Mouse (Mus musculus) kidney, embryonic 15.5 days (tissue): ENCODE results near the gene Cd5l. TPM values are rescaled to one million over a fixed set of nuclear protein-coding genes. Genes with fewer than 3 reads are reported as not detected.
"Not testable (repeated sequence)": the region's sequence is repeated elsewhere in the genome, so short reads cannot be mapped to it uniquely, and the experiment has no call there.

Experiments used
- ATAC-seq: fragments of 200-750 bp; cut with Nextera tagmentation; replicated peaks from 2 replicates; pipeline ENCODE4 v1.8.0; 2017; ENCODE audit warnings: moderate TSS enrichment; ENCODE audit not compliant: low FRiP score
- H3K27ac ChIP-seq: fragments of 300-500 bp; sonication (generic); 2 replicates; pipeline ENCODE4 v1.5.1; 2015; ENCODE audit warnings: mild to moderate bottlenecking, inconsistent platforms
- H3K27me3 ChIP-seq: fragments of 300-500 bp; sonication (generic); 2 replicates; pipeline ENCODE4 v1.6.1; 2015; ENCODE audit warnings: inconsistent platforms
- H3K36me3 ChIP-seq: fragments of 300-500 bp; sonication (generic); 2 replicates; pipeline ENCODE4 v1.6.1; 2015; ENCODE audit warnings: inconsistent platforms
- H3K4me1 ChIP-seq: fragments of 300-500 bp; sonication (generic); 2 replicates; pipeline ENCODE4 v1.6.1; 2015; ENCODE audit warnings: inconsistent platforms
- H3K4me2 ChIP-seq: fragments of 300-500 bp; sonication (generic); 2 replicates; pipeline ENCODE4 v1.6.1; 2015; ENCODE audit warnings: moderate library complexity, mild to moderate bottlenecking, inconsistent platforms
- H3K4me3 ChIP-seq: fragments of 300-500 bp; sonication (generic); replicated peaks from 2 replicates; pipeline ENCODE4 v1.5.1; 2015; ENCODE audit warnings: mild to moderate bottlenecking, inconsistent platforms
- H3K9ac ChIP-seq: fragments of 300-500 bp; sonication (generic); 2 replicates; pipeline ENCODE4 v1.6.1; 2015; ENCODE audit warnings: mild to moderate bottlenecking, inconsistent platforms
- H3K9me3 ChIP-seq: fragments of 300-500 bp; sonication (generic); replicated peaks from 2 replicates; pipeline ENCODE4 v1.6.1; 2016; ENCODE audit warnings: inconsistent platforms
- WGBS: fragments of 180-500 bp; shearing (Covaris S2); methylation state at CpG from one replicate; pipeline ENCODE4 v1.1.7; 2015; ENCODE audit warnings: mixed read lengths; 5-methylcytosine and 5-hydroxymethylcytosine counted together
- polyA plus RNA-seq: library from polyadenylated mRNA; unstranded; fragments of >200 nt; fragmentation: Nextera tagmentation; extraction: Ambion mirVana; gene quantifications from 2 replicates; pipeline ENCODE4 v1.2.1, GENCODE M21; 2015

Cd5l gene
- 0.68 and 0.80 TPM in 2 replicates for polyA plus RNA-seq

DNA sequence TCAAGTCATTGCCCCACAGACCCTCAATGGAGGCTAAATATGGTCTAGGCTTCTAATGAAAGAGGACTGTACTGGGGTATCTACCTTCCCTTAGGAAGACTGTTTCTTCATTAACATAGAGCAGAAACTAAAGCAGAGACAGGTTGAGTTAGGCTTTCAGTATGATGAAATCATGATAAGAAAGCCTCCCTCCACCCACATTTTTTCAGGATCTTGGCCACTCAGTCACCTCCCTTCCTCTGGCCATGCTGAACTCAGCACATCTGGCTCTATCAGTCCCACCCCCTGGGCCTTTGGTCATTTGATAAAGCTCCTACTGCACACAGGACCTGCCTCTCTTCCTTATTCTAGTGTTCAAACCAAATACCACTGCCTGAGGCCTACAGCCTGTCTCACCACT, at the start of gene Cd5l:
TSS of gene Cd5l (plus strand) at position 301 of the 400 bp plus-strand sequence.
- H3K9ac ChIP-seq = no peak within 1 kb of the TSS
- no peaks in the 10 kb centered on the region for H3K36me3 ChIP-seq
- H3K4me2 ChIP-seq = no peak within 1 kb of the TSS
- no peaks in the 10 kb centered on the region for H3K9me3 ChIP-seq
- H3K4me1 ChIP-seq = no peaks in the 10 kb centered on the region
- ATAC-seq = no peak
- H3K27ac ChIP-seq = no peak within 1 kb of the TSS
- no peaks in the 10 kb centered on the region for H3K27me3 ChIP-seq
- H3K4me3 ChIP-seq = no peak within 1 kb of the TSS

DNA sequence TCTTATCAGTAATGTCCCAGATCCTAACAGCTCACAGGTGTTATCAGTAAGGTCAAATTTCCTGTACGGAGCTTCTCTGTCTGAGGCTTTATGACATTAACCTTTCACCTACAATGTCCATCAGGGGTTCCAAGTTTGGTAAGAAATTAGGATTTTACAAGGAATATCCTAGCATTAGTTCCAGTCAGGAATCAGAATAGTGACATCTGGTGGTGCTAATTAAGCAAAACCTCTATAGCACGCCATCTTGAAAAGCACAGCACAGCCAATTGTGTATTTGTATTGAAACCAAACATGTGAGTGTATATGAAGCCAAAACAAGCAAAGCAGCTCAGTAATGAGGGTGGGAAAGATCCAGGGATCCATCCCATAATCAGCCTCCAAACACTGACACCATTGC, 47.8 kb upstream of the Cd5l start:
- no peak for ATAC-seq
- H3K27me3 ChIP-seq = no peaks in the 10 kb centered on the region
- no peaks in the 10 kb centered on the region for H3K9me3 ChIP-seq
- H3K4me2 ChIP-seq = no peak overlapping the region
- no peaks in the 10 kb centered on the region for H3K4me1 ChIP-seq
- H3K36me3 ChIP-seq = no peaks in the 10 kb centered on the region
- no peak overlapping the region for H3K4me3 ChIP-seq
- no peak overlapping the region for H3K9ac ChIP-seq
- WGBS = 60% methylated on average over 2 of the region's 2 CpGs
- H3K27ac ChIP-seq = no peak overlapping the region

DNA sequence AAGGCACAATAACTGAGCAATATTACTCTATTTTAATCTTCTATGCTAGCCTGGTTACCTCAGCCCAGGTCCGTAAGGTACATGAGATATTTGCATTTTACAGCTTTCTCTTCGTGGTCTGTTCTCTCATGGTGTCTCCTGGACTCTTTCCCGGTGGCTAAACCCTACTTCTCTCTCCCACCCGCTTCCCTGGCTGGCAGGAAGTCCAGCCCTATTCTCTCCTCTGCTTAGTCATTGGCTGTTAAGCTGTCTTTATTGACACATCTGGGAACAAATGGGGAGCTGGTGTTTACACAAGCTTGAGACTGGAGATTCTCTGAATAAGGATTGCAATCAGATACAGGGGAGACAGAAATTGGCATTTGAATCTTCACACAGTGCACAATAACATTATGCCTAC, 35.1 kb upstream of the Cd5l start:
- WGBS = 56% methylated on average over 4 of the region's 4 CpGs
- Histone ChIP-seq H3K27ac (no peak overlapping the region), H3K4me3 (no peak overlapping the region), H3K4me2 (no peak overlapping the region), H3K4me1 (no peaks in the 10 kb centered on the region), H3K27me3 (no peaks in the 10 kb centered on the region), H3K9me3 (no peaks in the 10 kb centered on the region), H3K9ac (no peak overlapping the region), H3K36me3 (no peaks in the 10 kb centered on the region)
- no peak for ATAC-seq

DNA sequence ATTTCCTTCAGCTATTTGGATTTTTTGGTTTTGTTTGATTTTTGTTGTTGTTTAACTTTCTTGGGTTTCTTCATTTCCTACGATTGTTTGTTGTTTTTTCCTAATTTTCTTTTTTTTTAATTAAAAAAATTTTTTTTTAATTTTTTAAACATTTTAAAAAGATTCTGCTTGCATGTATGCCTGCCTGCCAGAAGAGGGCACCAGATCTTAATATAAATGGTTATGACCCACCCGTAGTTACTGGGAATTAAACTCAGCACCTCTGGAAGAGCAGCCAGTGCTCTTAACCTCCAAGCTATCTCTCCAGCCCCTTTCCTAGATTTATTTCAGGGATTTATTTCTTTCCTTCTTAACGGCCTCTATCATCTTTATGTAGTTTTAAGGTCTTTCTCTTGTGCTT, 33.9 kb upstream of the Cd5l start:
- Histone ChIP-seq H3K4me2 (no peak overlapping the region), H3K27me3 (no peaks in the 10 kb centered on the region), H3K9ac (no peak overlapping the region), H3K4me1 (no peaks in the 10 kb centered on the region), H3K4me3 (no peak overlapping the region), H3K9me3 (no peaks in the 10 kb centered on the region), H3K27ac (no peak overlapping the region), H3K36me3 (no peaks in the 10 kb centered on the region)
- WGBS = 18% methylated on average over 3 of the region's 3 CpGs
- no peak for ATAC-seq

DNA sequence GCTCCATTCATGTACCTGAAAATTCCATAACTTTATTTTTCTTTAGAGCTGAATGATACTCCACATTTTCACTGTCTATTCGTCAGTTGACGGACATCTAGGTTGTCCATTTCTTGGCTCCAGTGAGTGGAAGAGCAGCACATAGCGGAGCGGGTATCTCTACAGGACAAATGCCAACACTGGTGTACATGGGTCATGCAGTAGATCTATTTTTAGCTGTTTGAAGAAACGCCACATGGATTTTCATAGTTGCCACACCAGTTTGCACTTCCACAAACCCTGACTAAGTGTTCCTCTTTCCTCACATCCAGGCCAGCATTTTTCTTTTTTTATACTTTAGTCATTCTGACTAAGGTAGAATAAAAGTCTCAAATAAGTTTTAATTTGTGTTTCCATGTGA, 19.8 kb upstream of the Cd5l start:
- no peak overlapping the region for H3K4me2 ChIP-seq
- no peak overlapping the region for H3K9ac ChIP-seq
- no peaks in the 10 kb centered on the region for H3K36me3 ChIP-seq
- no peaks in the 10 kb centered on the region for H3K27me3 ChIP-seq
- H3K4me1 ChIP-seq = no peaks in the 10 kb centered on the region
- H3K27ac ChIP-seq = no peak overlapping the region
- no peak for ATAC-seq
- no peak overlapping the region for H3K4me3 ChIP-seq
- H3K9me3 ChIP-seq = no peaks in the 10 kb centered on the region
- 87% methylated on average over 5 of the region's 5 CpGs for WGBS

DNA sequence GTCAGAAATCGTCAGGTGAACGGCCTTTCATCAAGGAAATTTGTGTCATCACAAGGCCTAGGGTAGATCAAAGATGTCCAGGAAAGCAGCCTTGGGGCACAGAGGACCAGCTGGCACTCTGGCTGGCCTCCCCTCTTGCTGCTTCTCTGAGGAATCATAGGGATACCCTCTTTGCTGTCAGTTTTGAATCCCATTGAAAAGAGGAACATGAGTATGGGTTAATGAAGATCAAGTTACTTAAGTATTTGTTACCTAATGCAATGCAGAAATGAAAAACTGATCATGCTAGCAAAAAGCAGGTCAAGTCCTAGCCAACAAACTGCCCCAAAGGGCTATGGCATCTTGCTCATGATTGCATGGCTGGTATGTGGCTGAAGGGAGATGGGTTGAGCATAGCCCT, 6.7 kb upstream of the Cd5l start:
- not testable (repeated sequence) for H3K4me3 ChIP-seq, H3K4me2 ChIP-seq, ATAC-seq, H3K36me3 ChIP-seq, H3K27ac ChIP-seq, H3K4me1 ChIP-seq, H3K9ac ChIP-seq, H3K9me3 ChIP-seq, H3K27me3 ChIP-seq
- 88% methylated on average over 2 of the region's 2 CpGs for WGBS

DNA sequence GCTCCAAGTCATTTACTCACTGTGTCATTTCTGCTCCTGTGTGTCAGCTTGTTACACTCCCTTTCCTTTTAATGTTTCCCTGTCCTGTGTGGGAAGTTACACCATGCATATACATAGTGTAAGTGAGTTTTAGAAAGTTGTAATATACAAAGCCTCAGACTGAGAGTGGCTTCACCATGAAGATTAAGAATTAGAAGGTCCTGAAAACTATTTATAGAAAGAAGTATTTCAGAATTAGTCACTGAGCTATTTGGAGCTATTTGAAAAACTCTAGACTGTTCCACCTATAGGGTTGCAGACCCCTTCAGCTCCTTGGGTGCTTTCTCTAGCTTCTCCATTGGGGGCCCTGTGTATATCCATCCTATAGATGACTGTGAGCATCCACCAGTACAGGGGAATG, 1.5 kb downstream of the Cd5l start:
- Histone ChIP-seq H3K36me3 (no peaks in the 10 kb centered on the region), H3K4me2 (no peak overlapping the region), H3K27me3 (no peaks in the 10 kb centered on the region), H3K4me3 (no peak overlapping the region), H3K4me1 (no peaks in the 10 kb centered on the region), H3K27ac (no peak overlapping the region), H3K9ac (no peak overlapping the region), H3K9me3 (no peaks in the 10 kb centered on the region)
- ATAC-seq = no peak

DNA sequence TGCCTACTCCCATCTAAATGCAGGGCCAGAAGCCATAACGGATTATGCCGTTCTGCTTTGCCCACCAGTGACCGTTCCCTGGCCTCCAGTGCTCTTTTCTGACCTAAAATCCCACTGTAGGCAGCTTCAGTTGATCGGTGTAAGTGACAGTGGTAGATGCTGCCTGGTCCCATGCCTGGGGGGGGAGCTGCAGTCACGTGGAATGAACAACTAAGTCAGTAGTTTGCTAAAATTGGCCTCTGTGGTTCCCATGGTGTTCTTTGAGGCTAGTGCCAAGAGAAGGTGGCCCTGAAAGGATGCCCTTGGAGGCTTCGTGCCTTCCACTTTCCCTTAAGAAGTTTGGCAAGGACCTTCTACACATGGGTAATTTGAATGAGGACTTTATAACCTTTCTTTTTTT, 2.8 kb downstream of the Cd5l start:
- H3K27ac ChIP-seq = no peak overlapping the region
- H3K9me3 ChIP-seq = no peaks in the 10 kb centered on the region
- no peak for ATAC-seq
- H3K36me3 ChIP-seq = no peaks in the 10 kb centered on the region
- no peaks in the 10 kb centered on the region for H3K27me3 ChIP-seq
- H3K9ac ChIP-seq = no peak overlapping the region
- no peak overlapping the region for H3K4me3 ChIP-seq
- WGBS = 87% methylated on average over 6 of the region's 6 CpGs
- no peaks in the 10 kb centered on the region for H3K4me1 ChIP-seq
- H3K4me2 ChIP-seq = no peak overlapping the region

DNA sequence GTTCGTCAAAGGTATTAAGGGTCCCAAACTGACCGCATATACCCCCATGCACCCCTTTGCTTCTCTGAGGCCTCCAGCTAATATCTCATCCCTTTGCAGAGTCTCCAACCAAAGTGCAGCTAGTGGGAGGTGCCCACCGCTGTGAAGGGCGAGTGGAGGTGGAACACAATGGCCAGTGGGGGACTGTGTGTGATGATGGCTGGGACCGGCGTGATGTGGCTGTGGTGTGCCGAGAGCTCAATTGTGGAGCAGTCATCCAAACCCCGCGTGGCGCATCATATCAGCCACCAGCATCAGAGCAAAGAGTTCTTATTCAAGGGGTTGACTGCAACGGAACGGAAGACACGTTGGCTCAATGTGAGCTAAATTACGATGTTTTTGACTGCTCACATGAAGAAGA, 8.0 kb downstream of the Cd5l start:
- Histone ChIP-seq H3K9ac (no peak overlapping the region), H3K36me3 (no peaks in the 10 kb centered on the region), H3K27ac (no peak overlapping the region), H3K4me2 (no peak overlapping the region), H3K4me1 (no peaks in the 10 kb centered on the region), H3K27me3 (no peaks in the 10 kb centered on the region), H3K4me3 (no peak overlapping the region), H3K9me3 (no peaks in the 10 kb centered on the region)
- 92% methylated on average over 14 of the region's 14 CpGs for WGBS
- no peak for ATAC-seq

DNA sequence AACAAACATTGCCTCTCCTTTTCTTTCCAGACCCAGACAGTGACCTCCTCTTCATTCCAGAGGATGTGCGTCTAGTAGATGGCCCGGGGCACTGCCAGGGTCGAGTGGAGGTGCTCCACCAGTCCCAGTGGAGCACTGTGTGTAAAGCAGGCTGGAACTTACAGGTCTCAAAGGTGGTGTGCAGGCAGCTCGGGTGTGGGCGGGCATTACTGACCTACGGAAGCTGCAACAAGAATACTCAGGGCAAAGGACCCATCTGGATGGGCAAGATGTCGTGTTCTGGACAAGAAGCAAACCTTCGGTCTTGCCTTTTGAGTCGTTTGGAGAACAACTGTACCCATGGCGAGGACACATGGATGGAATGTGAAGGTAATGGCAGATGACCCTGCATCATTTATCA, 9.8 kb downstream of the Cd5l start:
- H3K9ac ChIP-seq = no peak overlapping the region
- no peak for ATAC-seq
- H3K4me1 ChIP-seq = no peaks in the 10 kb centered on the region
- 82% methylated on average over 10 of the region's 10 CpGs for WGBS
- H3K36me3 ChIP-seq = no peaks in the 10 kb centered on the region
- H3K4me2 ChIP-seq = no peak overlapping the region
- no peaks in the 10 kb centered on the region for H3K27me3 ChIP-seq
- H3K27ac ChIP-seq = no peak overlapping the region
- H3K9me3 ChIP-seq = no peaks in the 10 kb centered on the region
- no peak overlapping the region for H3K4me3 ChIP-seq

DNA sequence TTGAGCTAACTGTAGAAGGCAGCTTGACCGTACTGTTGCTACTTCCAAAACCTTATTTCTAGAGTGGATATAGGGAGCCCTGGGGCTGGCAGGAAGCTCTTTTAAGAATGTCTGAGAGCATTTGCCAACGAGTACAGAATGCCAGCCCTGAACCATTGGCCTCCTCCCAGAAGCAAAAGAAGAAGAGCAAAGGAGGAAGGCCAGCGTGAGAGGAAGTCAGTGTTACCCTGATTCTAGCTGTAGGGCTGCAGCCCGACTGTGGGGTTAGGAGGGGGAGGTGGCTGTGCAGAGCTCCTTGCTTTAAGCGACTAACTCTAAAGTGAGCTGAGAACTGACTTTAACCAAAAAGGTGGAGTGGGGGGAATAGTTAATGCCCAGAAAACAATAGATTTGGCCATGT, 11.5 kb downstream of the Cd5l start:
- Histone ChIP-seq H3K4me3 (no peak overlapping the region), H3K27me3 (no peaks in the 10 kb centered on the region), H3K9me3 (no peaks in the 10 kb centered on the region), H3K4me2 (no peak overlapping the region), H3K4me1 (no peaks in the 10 kb centered on the region), H3K36me3 (no peaks in the 10 kb centered on the region), H3K27ac (no peak overlapping the region), H3K9ac (no peak overlapping the region)
- no peak for ATAC-seq
- WGBS = 72% methylated on average over 5 of the region's 5 CpGs

DNA sequence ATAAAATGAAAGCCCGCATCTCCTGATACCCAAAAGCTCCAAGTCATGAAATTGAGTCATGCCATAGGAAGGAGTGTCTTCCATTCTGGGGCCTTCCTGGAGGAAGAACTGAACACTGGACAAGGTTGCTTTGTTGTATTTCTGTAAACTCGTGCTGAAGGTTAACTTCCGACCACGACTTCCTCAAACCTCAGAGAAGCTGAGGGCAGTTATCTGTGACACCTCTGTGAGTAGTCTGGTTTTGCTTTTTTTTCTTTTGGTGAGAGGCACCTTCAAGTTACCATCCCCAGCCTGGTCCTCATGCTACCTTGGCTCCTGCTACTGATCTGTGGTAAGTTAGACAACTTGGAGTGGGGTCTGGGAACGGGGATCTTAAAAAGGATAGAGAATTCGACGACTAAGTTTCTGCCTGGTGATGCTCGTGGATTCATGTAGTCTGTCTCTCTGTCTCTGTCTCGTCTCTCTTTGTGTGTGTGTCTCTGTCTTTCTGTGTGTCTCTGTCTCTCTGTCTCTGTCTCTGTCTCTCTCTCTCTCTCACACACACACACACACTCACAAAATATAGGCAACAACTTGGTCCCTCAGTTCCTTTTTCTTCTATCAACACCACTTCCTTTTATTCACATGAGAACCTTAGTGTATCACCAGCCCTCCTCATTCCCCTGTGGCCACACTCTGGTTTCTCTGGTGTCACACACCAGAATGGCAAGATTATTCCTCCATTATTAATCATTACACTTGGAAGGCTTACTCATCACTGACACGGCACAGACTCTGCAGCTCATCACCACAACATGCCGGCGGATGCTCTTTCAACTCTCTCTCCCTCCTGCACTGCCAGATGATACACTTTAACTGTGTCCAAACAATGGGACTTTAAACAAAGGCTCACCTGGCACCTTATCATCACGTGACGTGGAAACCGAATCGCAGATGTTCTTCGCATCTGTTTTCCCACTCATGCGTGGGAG, 18.8 kb downstream of the Cd5l start, which contains the start of gene Fcrl1:
TSS of gene Fcrl1 (plus strand) at position 193 of the 971 bp plus-strand sequence.
- no peaks in the 10 kb centered on the region for H3K9me3 ChIP-seq
- WGBS = 79% methylated on average over 18 of the region's 18 CpGs
- H3K4me1 ChIP-seq = 0 out of 2 replicates have a peak, but pooled peaks cover 5% of the 10 kb centered on the region
- H3K27me3 ChIP-seq = no peaks in the 10 kb centered on the region
- H3K4me2 ChIP-seq = no peak within 1 kb of the TSS
- H3K4me3 ChIP-seq = no peak within 1 kb of the TSS
- H3K27ac ChIP-seq = no peak within 1 kb of the TSS
- 0 out of 2 replicates have a peak, but pooled peaks have one; percentile 22 for ATAC-seq
- H3K9ac ChIP-seq = no peak within 1 kb of the TSS
- no peaks in the 10 kb centered on the region for H3K36me3 ChIP-seq

DNA sequence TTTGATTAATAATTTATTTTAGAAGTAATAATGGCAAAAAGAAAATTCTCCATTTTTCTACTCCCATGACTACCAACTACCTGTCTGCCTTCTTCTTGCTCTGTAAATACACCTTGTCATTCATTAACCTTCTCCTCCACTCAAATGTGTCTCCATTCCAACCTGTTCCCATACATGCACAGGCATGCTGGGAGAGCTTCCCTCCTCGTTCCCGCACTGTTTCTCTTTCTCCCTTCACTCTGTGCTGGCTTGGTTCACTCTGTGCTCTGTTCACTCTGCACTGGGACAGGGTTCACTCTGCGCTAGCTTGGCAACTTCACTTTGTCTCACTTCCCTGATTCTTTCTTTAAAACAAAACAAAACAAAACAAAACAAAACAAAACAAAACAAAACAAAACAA, 19.5 kb downstream of the Cd5l start:
- Histone ChIP-seq H3K27me3 (no peaks in the 10 kb centered on the region), H3K9me3 (no peaks in the 10 kb centered on the region), H3K4me1 (0 out of 2 replicates have a peak, but pooled peaks cover 5% of the 10 kb centered on the region), H3K36me3 (no peaks in the 10 kb centered on the region), H3K27ac (no peak overlapping the region), H3K9ac (no peak overlapping the region), H3K4me3 (no peak overlapping the region), H3K4me2 (no peak overlapping the region)
- peak; percentile 73 for ATAC-seq
- 61% methylated on average over 3 of the region's 3 CpGs for WGBS
